Mouse (Mus musculus) megakaryocyte-erythroid progenitor cell, adult 5-6 weeks (primary cell): ENCODE measurements at regions not wholly inside any gene's neighbourhood (a gene's known extent, or its start where the extent isn't known, plus 50 kb on each side); places are given as distances from the start of the nearest gene placed in this dataset.

ENCODE experiments used
- ATAC-seq: replicated peaks from 2 replicates; pipeline ENCODE4 v1.8.0; 2016; ENCODE audit warnings: mild to moderate bottlenecking, inconsistent platforms; ENCODE audit not compliant: severe bottlenecking, poor library complexity, low FRiP score, low TSS enrichment

DNA sequence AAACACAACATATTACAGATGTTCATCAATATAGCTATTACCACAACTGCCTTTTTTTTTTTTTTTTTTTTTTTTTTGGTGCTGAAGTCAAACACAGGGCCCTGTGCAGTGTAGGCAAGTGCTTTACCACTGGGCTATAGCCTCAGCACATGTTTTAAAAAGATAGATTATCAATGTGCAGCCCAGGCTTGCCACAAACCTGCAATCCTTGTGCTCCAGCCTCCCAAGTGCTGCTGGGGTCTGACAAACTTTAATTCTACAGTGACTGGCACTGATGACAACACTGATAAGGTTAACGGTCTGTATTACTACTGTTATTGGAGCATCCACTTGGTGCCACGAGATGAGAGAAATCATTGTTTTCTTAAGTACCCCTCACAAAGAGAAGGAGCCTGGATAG lies 95.3 kb upstream of the Got2 start:
- no peak for ATAC-seq

DNA sequence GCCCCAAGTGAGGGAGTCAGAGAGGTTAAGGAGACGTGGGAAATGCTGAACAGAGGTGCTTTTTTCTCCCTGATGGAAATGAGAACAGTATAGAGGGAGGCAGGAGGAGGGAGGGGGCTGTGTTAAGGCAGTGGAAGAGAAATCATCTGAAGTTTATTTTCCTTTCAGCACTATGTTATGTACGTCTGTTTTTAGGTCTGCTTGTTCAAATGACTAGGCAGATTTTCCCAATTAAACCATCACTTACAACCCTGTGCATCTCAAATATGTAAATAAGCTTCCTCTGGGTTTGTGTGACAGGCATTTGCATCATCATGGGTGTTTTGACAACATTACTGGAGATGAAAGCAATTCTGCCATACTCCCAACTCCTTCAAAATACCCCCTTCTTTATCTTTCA lies 92.1 kb upstream of the Got2 start:
- no peak for ATAC-seq

DNA sequence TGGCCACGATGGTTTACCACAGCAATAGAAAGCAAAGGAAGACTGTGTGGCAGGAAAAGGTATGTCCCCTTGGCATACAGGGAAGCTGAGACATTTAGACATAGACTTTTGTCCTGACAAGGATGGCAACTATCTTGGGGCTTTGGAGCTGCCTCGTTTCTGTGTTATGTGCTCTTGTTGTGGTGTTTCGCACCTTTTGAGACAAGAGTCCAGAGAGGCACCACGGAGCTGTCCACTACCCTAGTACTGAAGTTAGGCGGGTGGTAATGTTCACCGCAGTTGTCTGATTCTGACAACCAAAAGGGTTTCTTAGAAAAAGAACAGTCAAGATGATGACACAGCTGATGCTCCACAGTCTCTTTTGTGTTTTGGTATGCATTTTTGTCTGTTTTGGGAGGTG lies 90.9 kb upstream of the Got2 start:
- ATAC-seq, result no peak

DNA sequence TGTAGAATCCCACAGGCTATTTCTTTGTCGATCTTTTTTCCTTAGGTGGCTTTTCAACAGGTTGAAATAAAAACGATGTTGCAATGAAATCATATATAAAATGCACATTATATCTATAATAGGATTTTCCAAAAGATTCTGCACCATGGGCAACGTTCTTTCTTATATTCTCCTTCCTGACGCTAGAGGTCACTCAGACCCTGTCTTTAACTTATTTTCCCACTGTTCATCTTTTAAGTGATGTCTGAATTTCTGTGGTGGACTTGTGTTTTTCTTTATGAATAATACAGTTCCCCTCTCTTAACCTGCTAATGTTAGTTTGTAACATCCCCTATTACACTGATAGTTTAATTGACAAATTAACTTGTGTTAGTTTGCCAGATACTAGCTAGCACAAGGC lies 86.5 kb upstream of the Got2 start:
- ATAC-seq, result no peak

- no peak for ATAC-seq
These were observed 85.9 kb upstream of the Got2 start for GRCm38 (mm10) chr8:95974231-95974630.

GRCm38 (mm10) chr8:95973571-95973970 lies 85.2 kb upstream of the Got2 start:
- no peak for ATAC-seq

GRCm38 (mm10) chr8:95968828-95969227 lies 80.5 kb upstream of the Got2 start:
- no peak for ATAC-seq

GRCm38 (mm10) chr8:95966430-95966829 lies 78.1 kb upstream of the Got2 start:
- no peak for ATAC-seq

GRCm38 (mm10) chr8:95952257-95952656 lies 63.9 kb upstream of the Got2 start:
- no peak for ATAC-seq

GRCm38 (mm10) chr8:95951794-95952193 lies 63.4 kb upstream of the Got2 start:
- ATAC-seq, result peak; percentile 95
